Mouse (Mus musculus) liver, embryonic 16.5 days (tissue): ENCODE data around the gene Thra. TPM values are rescaled to one million over a fixed set of nuclear protein-coding genes. Genes with fewer than 3 reads are reported as not detected.

ENCODE experiments used
- ATAC-seq: fragments of 200-750 bp; cut with Nextera tagmentation; 2 replicates; pipeline ENCODE4 v1.8.0; 2017; ENCODE audit warnings: low read depth, mild to moderate bottlenecking, moderate number of reproducible peaks, moderate library complexity
- H3K27ac ChIP-seq: fragments of 300-500 bp; sonication (generic); 2 replicates; pipeline ENCODE4 v1.5.1; 2014; ENCODE audit warnings: mild to moderate bottlenecking, low read length
- H3K27me3 ChIP-seq: fragments of 300-500 bp; sonication (generic); 2 replicates; pipeline ENCODE4 v1.6.1; 2014; ENCODE audit warnings: low read depth, low read length, mixed read lengths; ENCODE audit not compliant: control insufficient read depth, insufficient read depth
- H3K36me3 ChIP-seq: fragments of 300-500 bp; sonication (generic); 2 replicates; pipeline ENCODE4 v1.6.1; 2014; ENCODE audit warnings: mild to moderate bottlenecking; ENCODE audit not compliant: control insufficient read depth, insufficient read depth
- H3K4me1 ChIP-seq: fragments of 300-500 bp; sonication (generic); 2 replicates; pipeline ENCODE4 v1.6.1; 2014; ENCODE audit warnings: low read depth, low read length, mixed read lengths; ENCODE audit not compliant: control insufficient read depth
- H3K4me2 ChIP-seq: fragments of 300-500 bp; sonication (generic); 2 replicates; pipeline ENCODE4 v1.6.1; 2014; ENCODE audit warnings: low read depth, low read length, mixed read lengths
- H3K4me3 ChIP-seq: fragments of 300-500 bp; sonication (generic); 2 replicates; pipeline ENCODE4 v1.5.1; 2014; ENCODE audit warnings: low read depth, mild to moderate bottlenecking, low read length
- H3K9ac ChIP-seq: fragments of 300-500 bp; sonication (generic); 2 replicates; pipeline ENCODE4 v1.6.1; 2014; ENCODE audit warnings: low read depth, low read length
- H3K9me3 ChIP-seq: fragments of 300-500 bp; sonication (generic); replicated peaks from 2 replicates; pipeline ENCODE4 v1.6.1; 2016; ENCODE audit warnings: low read length; ENCODE audit not compliant: control insufficient read depth
- WGBS: fragments of 180-500 bp; shearing (Covaris S2); extraction: QIAGEN DNeasy Blood & Tissue Kit; methylation state at CpG from one replicate; pipeline ENCODE4 v1.1.7; 2014; ENCODE audit not compliant: insufficient replicate concordance; 5-methylcytosine and 5-hydroxymethylcytosine counted together
- polyA plus RNA-seq: library from polyadenylated mRNA; unstranded; fragments of >200 nt; fragmentation: Nextera tagmentation; extraction: Ambion mirVana; gene quantifications from 2 replicates; pipeline ENCODE4 v1.2.1, GENCODE M21; 2015

The Thra gene
- polyA plus RNA-seq, 1 experiment from 2014 or later: 7.7 TPM

- Histone ChIP-seq H3K27me3 (no peaks in the 10 kb centered on the region), H3K36me3 (no peaks in the 10 kb centered on the region), H3K4me2 (peak overlapping the region; percentile 73), H3K4me3 (no peak overlapping the region), H3K9me3 (no peaks in the 10 kb centered on the region), H3K4me1 (peaks cover 62% of the 10 kb centered on the region), H3K9ac (no peak overlapping the region), H3K27ac (peak overlapping the region; percentile 78)
- ATAC-seq: no peak
- WGBS: 39% methylated on average over 12 of the region's 12 CpGs
These were observed 35.8 kb downstream of the Thra start for GRCm38 (mm10) chr11:98776052-98776764.

GRCm38 (mm10) chr11:98776843-98777590, 36.6 kb downstream of the Thra start:
- Histone ChIP-seq H3K36me3 (no peaks in the 10 kb centered on the region), H3K9ac (peak overlapping the region; percentile 32; the same call in 1 of the 2 replicates), H3K4me3 (no peak overlapping the region), H3K9me3 (no peaks in the 10 kb centered on the region), H3K4me2 (peak overlapping the region; percentile 15), H3K27ac (peak overlapping the region; percentile 64), H3K27me3 (no peaks in the 10 kb centered on the region), H3K4me1 (peaks cover 59% of the 10 kb centered on the region)
- 9% methylated on average over 9 of the region's 9 CpGs for WGBS
- no peak for ATAC-seq

- no peak overlapping the region for H3K27ac ChIP-seq
- H3K4me3 ChIP-seq: no peak overlapping the region
- H3K4me1 ChIP-seq: peaks cover 59% of the 10 kb centered on the region
- H3K9me3 ChIP-seq: no peaks in the 10 kb centered on the region
- no peak overlapping the region for H3K4me2 ChIP-seq
- no peaks in the 10 kb centered on the region for H3K27me3 ChIP-seq
- no peak overlapping the region for H3K9ac ChIP-seq
- H3K36me3 ChIP-seq: no peaks in the 10 kb centered on the region
- no peak for ATAC-seq
These were observed 37.5 kb downstream of the Thra start for GRCm38 (mm10) chr11:98777888-98778287.

GRCm38 (mm10) chr11:98781851-98782512, 41.5 kb downstream of the Thra start:
- H3K9ac ChIP-seq: no peak overlapping the region
- peaks cover 51% of the 10 kb centered on the region for H3K4me1 ChIP-seq

GRCm38 (mm10) chr11:98782651-98783235, 42.3 kb downstream of the Thra start:
- peaks cover 51% of the 10 kb centered on the region for H3K4me1 ChIP-seq
- peak overlapping the region; percentile 11; the same call in 1 of the 2 replicates for H3K9ac ChIP-seq
- no peak for ATAC-seq

More at GRCm38 (mm10) chr11:98781851-98782512, 41.5 kb downstream of the Thra start:
- 23% methylated on average over 13 of the region's 14 CpGs for WGBS
- H3K4me3 ChIP-seq: no peak overlapping the region
- no peaks in the 10 kb centered on the region for H3K9me3 ChIP-seq
- no peak overlapping the region for H3K4me2 ChIP-seq
- H3K36me3 ChIP-seq: no peaks in the 10 kb centered on the region
- peak overlapping the region; percentile 79 for H3K27ac ChIP-seq
- ATAC-seq: no peak
- H3K27me3 ChIP-seq: no peaks in the 10 kb centered on the region

DNA sequence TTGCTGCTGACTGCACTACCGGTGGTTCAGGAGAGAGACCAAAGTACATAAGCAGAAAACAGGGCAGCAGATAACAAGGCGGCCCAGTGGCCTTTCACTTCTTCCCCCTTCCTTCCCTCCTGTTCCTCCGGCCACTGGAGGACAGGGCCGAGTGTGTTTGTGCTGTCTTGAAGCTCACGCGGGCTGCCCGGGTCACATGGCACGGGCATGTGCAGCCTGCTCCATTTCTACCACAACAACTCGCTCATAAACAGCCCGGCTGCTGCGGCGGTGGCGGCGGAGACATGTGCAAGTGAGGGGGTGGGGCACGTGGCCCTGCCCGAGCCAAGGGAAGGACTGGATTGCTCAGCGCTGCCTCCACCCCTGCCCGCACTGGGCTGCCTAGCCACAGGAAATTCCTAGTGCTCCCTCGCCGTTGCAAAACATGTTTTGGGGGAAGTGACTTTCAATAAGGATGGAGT, 42.8 kb downstream of the Thra start:
- Histone ChIP-seq H3K36me3 (no peaks in the 10 kb centered on the region), H3K9ac (peak overlapping the region; percentile 38; the same call in 1 of the 2 replicates), H3K27me3 (no peaks in the 10 kb centered on the region), H3K4me3 (peak overlapping the region; percentile 64), H3K4me1 (peaks cover 54% of the 10 kb centered on the region), H3K27ac (peak overlapping the region; percentile 79), H3K4me2 (peak overlapping the region; percentile 69), H3K9me3 (no peaks in the 10 kb centered on the region)
- WGBS: under 1% methylated on average over 20 of the region's 20 CpGs
- peak; percentile 76 for ATAC-seq

More at GRCm38 (mm10) chr11:98782651-98783235, 42.3 kb downstream of the Thra start:
- H3K9me3 ChIP-seq: no peaks in the 10 kb centered on the region
- WGBS: 9% methylated on average over 17 of the region's 17 CpGs
- peak overlapping the region; percentile 69 for H3K4me2 ChIP-seq
- H3K36me3 ChIP-seq: no peaks in the 10 kb centered on the region
- peak overlapping the region; percentile 79 for H3K27ac ChIP-seq
- H3K4me3 ChIP-seq: peak overlapping the region; percentile 64
- no peaks in the 10 kb centered on the region for H3K27me3 ChIP-seq

- H3K4me2 ChIP-seq: no peak overlapping the region
- H3K9me3 ChIP-seq: no peaks in the 10 kb centered on the region
- peaks cover 60% of the 10 kb centered on the region for H3K4me1 ChIP-seq
- 53% methylated on average over 4 of the region's 4 CpGs for WGBS
- H3K4me3 ChIP-seq: no peak overlapping the region
- H3K9ac ChIP-seq: no peak overlapping the region
- no peaks in the 10 kb centered on the region for H3K27me3 ChIP-seq
- H3K27ac ChIP-seq: peak overlapping the region; percentile 79; the same call in 1 of the 2 replicates
- no peak for ATAC-seq
- no peaks in the 10 kb centered on the region for H3K36me3 ChIP-seq
These were observed 43.7 kb downstream of the Thra start for GRCm38 (mm10) chr11:98784139-98784538.

DNA sequence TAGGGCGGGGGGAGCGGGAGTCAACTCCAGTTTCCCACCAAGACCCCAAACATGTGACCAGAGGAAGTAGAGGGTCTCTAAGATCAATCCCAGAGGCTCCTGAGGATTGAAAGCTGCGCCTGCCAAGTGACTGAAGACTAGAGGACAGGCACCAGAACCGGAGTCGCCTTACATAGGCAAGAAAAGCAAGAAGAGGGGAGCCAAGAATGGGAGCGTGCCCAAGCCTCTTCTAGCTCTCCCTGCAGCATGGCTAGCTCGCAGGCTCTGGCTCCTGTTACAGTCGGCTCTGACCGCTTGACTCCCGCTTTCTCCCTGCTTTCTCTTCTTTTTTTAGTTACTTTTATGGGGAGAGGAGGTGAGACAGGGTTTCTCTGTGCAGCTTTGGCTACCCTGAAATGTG, 44.8 kb downstream of the Thra start:
- ATAC-seq: no peak
- no peak overlapping the region for H3K4me3 ChIP-seq
- H3K9ac ChIP-seq: no peak overlapping the region
- no peak overlapping the region for H3K4me2 ChIP-seq
- WGBS: 70% methylated on average over 10 of the region's 10 CpGs
- no peaks in the 10 kb centered on the region for H3K36me3 ChIP-seq
- no peaks in the 10 kb centered on the region for H3K27me3 ChIP-seq
- peak overlapping the region; percentile 64 for H3K27ac ChIP-seq
- no peaks in the 10 kb centered on the region for H3K9me3 ChIP-seq
- H3K4me1 ChIP-seq: peaks cover 70% of the 10 kb centered on the region
